Mouse (Mus musculus): ENCODE results near the gene Il17rb.

Gene Il17rb

GRCm38 (mm10) chr14:29967611-29968010 is 41.1 kb downstream of the Il17rb start:
- no peak for DNase-seq (ENCODE audit: low spot score in 2 of 2)

- DNase-seq (ENCODE audit: low spot score in 2 of 2): no peak
Measured at GRCm38 (mm10) chr14:29957393-29957792, 51.3 kb downstream of the Il17rb start.

- DNase-seq (ENCODE audit: low spot score in 2 of 2): no peak
Measured at GRCm38 (mm10) chr14:29950805-29951204, 57.9 kb downstream of the Il17rb start.

GRCm38 (mm10) chr14:29946761-29947309 is 61.9 kb downstream of the Il17rb start:
- no peak for DNase-seq (ENCODE audit: low spot score in 2 of 2)

All from spleen, postnatal 14 days (tissue).